ENCODE assay signal across 24 mouse cellular contexts in genomic region chr9:51924551-51925081, GRCm38 (mm10). TPM values are rescaled to one million over a fixed set of nuclear protein-coding genes. Genes with fewer than 3 reads are reported as not detected.
A peak's percentile ranks its signal among the peaks of the same experiment; 100 is the strongest.
DNase-seq lines count a peak whose midpoint lies in the region; ATAC-seq lines count a peak whose summit lies in the region.
"Had no signal": no experiment of that assay in that cellular context is flagged by ENCODE, and none has a peak within 500 bp of the region (broad histone marks: within the 10 kb centered on the region; RNA-seq: fewer than 3 reads in every experiment).

No protein-coding gene starts in this region.

- ATAC-seq in kidney, embryonic 14.5 days (ENCODE audit: low FRiP score, low TSS enrichment) = no peak
- no peak for ATAC-seq in intestine, embryonic 16.5 days
- ATAC-seq: forebrain, postnatal 0 days; midbrain, embryonic 13.5 days had no signal

- H3K27me3 ChIP-seq in kidney, embryonic 14.5 days (ENCODE audit: control insufficient read depth, insufficient read depth, low read length) = no peaks in the 10 kb centered on the region
- no peaks in the 10 kb centered on the region for H3K27me3 ChIP-seq in intestine, embryonic 16.5 days (replicated peaks; ENCODE audit: control insufficient read depth, insufficient read depth, low read length)
- H3K27me3 ChIP-seq: liver, embryonic 13.5 days; midbrain, embryonic 13.5 days had no signal

- intact Hi-C loops in left cerebral cortex, postnatal 36 days (cut with DNase I) = no loop called here

- no peaks in the 10 kb centered on the region for H3K9me3 ChIP-seq in kidney, embryonic 14.5 days (ENCODE audit: control insufficient read depth, low read length)
- H3K9me3 ChIP-seq in intestine, embryonic 16.5 days (ENCODE audit: control insufficient read depth, low read length) = no peaks in the 10 kb centered on the region
- H3K9me3 ChIP-seq: forebrain, embryonic 10.5 days; liver, embryonic 13.5 days; midbrain, embryonic 13.5 days had no signal

- H3K9ac ChIP-seq in kidney, embryonic 14.5 days (ENCODE audit: low read depth, low read length) = no peak overlapping the region
- H3K9ac ChIP-seq in intestine, embryonic 16.5 days (ENCODE audit: low read depth, low read length) = no peak overlapping the region
- H3K9ac ChIP-seq: forebrain, postnatal 0 days; hindbrain, embryonic 14.5 days; liver, embryonic 13.5 days; midbrain, embryonic 13.5 days had no signal

- peak; percentile 77 for DNase-seq in right cerebral cortex, adult 18-20 months
- no peak for DNase-seq in right cerebral cortex, postnatal 14 days
- peak; percentile 33 to 68 for DNase-seq in frontal cortex, adult 2 months (ENCODE audit: extremely low spot score in 1 of 2, low spot score in 1 of 2)
- DNase-seq in frontal cortex, postnatal 36 days (ENCODE audit: low spot score in 2 of 2) = peak; percentile 63 to 71
- peak; percentile 57 to 66 for DNase-seq in left cerebral cortex, postnatal 36 days (ENCODE audit: low spot score in 2 of 2)
- no peak for DNase-seq in spleen, postnatal 10 days (ENCODE audit: low spot score in 2 of 2)
- DNase-seq: adrenal gland, adult 2 months; cerebellum, adult 11-12 months; cerebellum, postnatal 10 days; forebrain, postnatal 0 days; gastrocnemius, postnatal 14 days; heart, adult 2 months; kidney, adult 8-10 months; kidney, postnatal 14 days; liver, embryonic 13.5 days; lung, adult 2 months; lung, postnatal 14 days; retina, postnatal 1 day; thymus, adult 2 months had no signal

- no peaks in the 10 kb centered on the region for H3K4me1 ChIP-seq in kidney, embryonic 14.5 days (ENCODE audit: control insufficient read depth, insufficient read depth, low read length)
- peaks cover 6% of the 10 kb centered on the region; the same call in 1 of the 2 replicates for H3K4me1 ChIP-seq in intestine, embryonic 16.5 days (ENCODE audit: control insufficient read depth, insufficient read depth, low read length)
- H3K4me1 ChIP-seq: liver, embryonic 13.5 days; midbrain, embryonic 13.5 days had no signal

- H3K4me3 ChIP-seq in kidney, embryonic 14.5 days (ENCODE audit: low read length) = no peak overlapping the region
- no peak overlapping the region for H3K4me3 ChIP-seq in intestine, embryonic 16.5 days (ENCODE audit: low read length)
- H3K4me3 ChIP-seq: forebrain, embryonic 10.5 days; heart, adult 2 months; liver, embryonic 13.5 days; midbrain, embryonic 13.5 days had no signal

- H3K36me3 ChIP-seq in kidney, embryonic 14.5 days (ENCODE audit: control insufficient read depth, insufficient read depth, low read length) = no peaks in the 10 kb centered on the region
- H3K36me3 ChIP-seq in intestine, embryonic 16.5 days (ENCODE audit: control insufficient read depth, insufficient read depth, low read length) = no peaks in the 10 kb centered on the region
- H3K36me3 ChIP-seq: forebrain, embryonic 10.5 days; liver, embryonic 13.5 days; midbrain, embryonic 13.5 days had no signal

- 76% methylated on average over 8 of the region's 8 CpGs for WGBS in kidney, embryonic 14.5 days
- 76% methylated on average over 8 of the region's 8 CpGs for WGBS in intestine, embryonic 16.5 days

- no peak overlapping the region for H3K4me2 ChIP-seq in kidney, embryonic 14.5 days (replicated peaks; ENCODE audit: low read depth, low read length)
- no peak overlapping the region for H3K4me2 ChIP-seq in intestine, embryonic 16.5 days (ENCODE audit: low read depth, low read length)
- H3K4me2 ChIP-seq: hindbrain, embryonic 14.5 days; liver, embryonic 13.5 days; midbrain, embryonic 13.5 days had no signal

- no peak overlapping the region for H3K27ac ChIP-seq in kidney, embryonic 14.5 days (ENCODE audit: low read depth, low read length)
- no peak overlapping the region for H3K27ac ChIP-seq in intestine, embryonic 16.5 days (ENCODE audit: low read length)
- H3K27ac ChIP-seq: forebrain, embryonic 10.5 days; heart, adult 2 months; hindbrain, embryonic 14.5 days; liver, embryonic 13.5 days; midbrain, embryonic 13.5 days had no signal

RNA-seq across cellular contexts. Expression of gene Fdx1, which starts 38.7 kb away (rescaled TPM):
- 25.4 and 26.0 TPM in 2 replicates for polyA plus RNA-seq in frontal cortex, adult 2 months (2012; rRNA removed)
- 10 to 100 TPM; 19.8 to 19.9 TPM for total RNA-seq in left cerebral cortex, postnatal 36 days (2021)
- 93.5 and 110 TPM in 2 replicates for polyA plus RNA-seq in kidney, embryonic 14.5 days (2014; fragmentation: Nextera tagmentation; extraction: Ambion mirVana)
- polyA plus RNA-seq in intestine, embryonic 16.5 days (2015; fragmentation: Nextera tagmentation; extraction: Ambion mirVana) = 81.3 and 85.7 TPM in 2 replicates

Comparison
In these comparisons a context has a peak if more than half of its experiments do, and no peak if none do; other contexts are left out.
1. DNase-seq: peak in right cerebral cortex, adult 18-20 months (single experiment), frontal cortex, adult 2 months (2 of 2), frontal cortex, postnatal 36 days (2 of 2) and left cerebral cortex, postnatal 36 days (2 of 2); none in right cerebral cortex, postnatal 14 days (single experiment) and spleen, postnatal 10 days (0 of 2).